Mouse (Mus musculus): Measurements from ENCODE around the gene C1qtnf5. TPM values are rescaled to one million over a fixed set of nuclear protein-coding genes. Genes with fewer than 3 reads are reported as not detected.

Gene C1qtnf5
- 4.0 TPM for polyA plus RNA-seq (2015; fragmentation: Illumina TruSeq; extraction: RNeasy Lipid Tissue Mini Kit (QIAGEN cat#74804); ENCODE audit: insufficient read depth, low read depth, low replicate concordance)

DNA sequence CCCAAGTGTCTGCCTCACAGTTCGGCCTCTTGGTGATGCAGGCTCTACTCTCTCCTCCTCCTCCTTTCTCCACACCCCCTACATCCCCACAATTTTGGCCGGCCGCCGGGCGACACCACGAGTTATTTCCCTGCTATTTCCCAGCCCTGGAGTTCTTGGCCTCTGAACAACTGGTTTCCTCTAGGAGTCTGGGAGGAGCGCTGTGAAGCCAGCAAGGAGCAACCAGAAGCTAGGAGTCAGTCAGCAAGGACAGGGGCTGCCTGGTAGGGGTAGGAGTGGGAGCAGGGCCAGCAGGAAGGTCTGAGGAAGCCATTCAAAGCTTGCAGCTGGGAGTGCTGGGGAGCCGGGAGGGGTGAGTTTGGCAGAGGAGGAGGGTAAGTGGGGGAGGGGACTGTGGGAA is at the start of gene C1qtnf5:
Gene C1qtnf5 (plus strand): TSS at position 136 of the 400 bp plus-strand sequence.

GRCm38 (mm10) chr9:44066785-44067225 is 40.2 kb upstream of the C1qtnf5 start, which contains the start of gene Usp2:
Gene Usp2, plus strand, starts transcription at chr9:44067021.

GRCm38 (mm10) chr9:44101490-44101889 is 5.6 kb upstream of the C1qtnf5 start, which contains the start of gene Mfrp:
Gene Mfrp, plus strand, starts transcription at chr9:44101729.

GRCm38 (mm10) chr9:44113105-44113789 is 6.2 kb downstream of the C1qtnf5 start, which contains the start of the genes Gm49380 and Rnf26:
Gene Gm49380, minus strand, starts transcription at chr9:44113500.
Gene Rnf26, minus strand, starts transcription at chr9:44113517.

GRCm38 (mm10) chr9:44134101-44134850 is 27.2 kb downstream of the C1qtnf5 start, which contains the start of gene Mcam:
Gene Mcam, plus strand, starts transcription at chr9:44134469.

Other genes with a start within 250 kb of the C1qtnf5 start
- 32.5 TPM for gene Thy1, start 63.9 kb upstream of the C1qtnf5 start, polyA plus RNA-seq (2015; fragmentation: Illumina TruSeq; extraction: RNeasy Lipid Tissue Mini Kit (QIAGEN cat#74804); ENCODE audit: insufficient read depth, low read depth, low replicate concordance)
- gene Usp2, start 40.2 kb upstream of the C1qtnf5 start, polyA plus RNA-seq (2015; fragmentation: Illumina TruSeq; extraction: RNeasy Lipid Tissue Mini Kit (QIAGEN cat#74804); ENCODE audit: insufficient read depth, low read depth, low replicate concordance): 3.8 TPM
- gene Mfrp, start 5.5 kb upstream of the C1qtnf5 start, polyA plus RNA-seq (2015; fragmentation: Illumina TruSeq; extraction: RNeasy Lipid Tissue Mini Kit (QIAGEN cat#74804); ENCODE audit: insufficient read depth, low read depth, low replicate concordance): not detected
- 0.68 TPM for gene Gm49380, start 6.3 kb downstream of the C1qtnf5 start, polyA plus RNA-seq (2015; fragmentation: Illumina TruSeq; extraction: RNeasy Lipid Tissue Mini Kit (QIAGEN cat#74804); ENCODE audit: insufficient read depth, low read depth, low replicate concordance)
- gene Rnf26, start 6.3 kb downstream of the C1qtnf5 start, polyA plus RNA-seq (2015; fragmentation: Illumina TruSeq; extraction: RNeasy Lipid Tissue Mini Kit (QIAGEN cat#74804); ENCODE audit: insufficient read depth, low read depth, low replicate concordance): 3.7 TPM
- 20.3 TPM for gene Mcam, start 27.2 kb downstream of the C1qtnf5 start, polyA plus RNA-seq (2015; fragmentation: Illumina TruSeq; extraction: RNeasy Lipid Tissue Mini Kit (QIAGEN cat#74804); ENCODE audit: insufficient read depth, low read depth, low replicate concordance)
- gene Cbl, start 126.8 kb downstream of the C1qtnf5 start, polyA plus RNA-seq (2015; fragmentation: Illumina TruSeq; extraction: RNeasy Lipid Tissue Mini Kit (QIAGEN cat#74804); ENCODE audit: insufficient read depth, low read depth, low replicate concordance): 3.7 TPM
- gene Ccdc153, start 133.4 kb downstream of the C1qtnf5 start, polyA plus RNA-seq (2015; fragmentation: Illumina TruSeq; extraction: RNeasy Lipid Tissue Mini Kit (QIAGEN cat#74804); ENCODE audit: insufficient read depth, low read depth, low replicate concordance): not detected
- not detected for gene Pdzd3, start 144.2 kb downstream of the C1qtnf5 start, polyA plus RNA-seq (2015; fragmentation: Illumina TruSeq; extraction: RNeasy Lipid Tissue Mini Kit (QIAGEN cat#74804); ENCODE audit: insufficient read depth, low read depth, low replicate concordance)
- gene Nlrx1, start 161.4 kb downstream of the C1qtnf5 start, polyA plus RNA-seq (2015; fragmentation: Illumina TruSeq; extraction: RNeasy Lipid Tissue Mini Kit (QIAGEN cat#74804); ENCODE audit: insufficient read depth, low read depth, low replicate concordance): 1.5 TPM
- gene Abcg4, start 181.4 kb downstream of the C1qtnf5 start, polyA plus RNA-seq (2015; fragmentation: Illumina TruSeq; extraction: RNeasy Lipid Tissue Mini Kit (QIAGEN cat#74804); ENCODE audit: insufficient read depth, low read depth, low replicate concordance): not detected
- 6.1 TPM for gene Hinfp, start 198.4 kb downstream of the C1qtnf5 start, polyA plus RNA-seq (2015; fragmentation: Illumina TruSeq; extraction: RNeasy Lipid Tissue Mini Kit (QIAGEN cat#74804); ENCODE audit: insufficient read depth, low read depth, low replicate concordance)
- 7.6 TPM for gene C2cd2l, start 213.0 kb downstream of the C1qtnf5 start, polyA plus RNA-seq (2015; fragmentation: Illumina TruSeq; extraction: RNeasy Lipid Tissue Mini Kit (QIAGEN cat#74804); ENCODE audit: insufficient read depth, low read depth, low replicate concordance)
- 13.7 TPM for gene Dpagt1, start 218.8 kb downstream of the C1qtnf5 start, polyA plus RNA-seq (2015; fragmentation: Illumina TruSeq; extraction: RNeasy Lipid Tissue Mini Kit (QIAGEN cat#74804); ENCODE audit: insufficient read depth, low read depth, low replicate concordance)
- gene H2afx, start 227.4 kb downstream of the C1qtnf5 start, polyA plus RNA-seq (2015; fragmentation: Illumina TruSeq; extraction: RNeasy Lipid Tissue Mini Kit (QIAGEN cat#74804); ENCODE audit: insufficient read depth, low read depth, low replicate concordance): 5.7 TPM
- 13.2 TPM for gene Hmbs, start 237.0 kb downstream of the C1qtnf5 start, polyA plus RNA-seq (2015; fragmentation: Illumina TruSeq; extraction: RNeasy Lipid Tissue Mini Kit (QIAGEN cat#74804); ENCODE audit: insufficient read depth, low read depth, low replicate concordance)